Comparison of ENCODE assay signal across 10 mouse cellular contexts in the genomic region with DNA sequence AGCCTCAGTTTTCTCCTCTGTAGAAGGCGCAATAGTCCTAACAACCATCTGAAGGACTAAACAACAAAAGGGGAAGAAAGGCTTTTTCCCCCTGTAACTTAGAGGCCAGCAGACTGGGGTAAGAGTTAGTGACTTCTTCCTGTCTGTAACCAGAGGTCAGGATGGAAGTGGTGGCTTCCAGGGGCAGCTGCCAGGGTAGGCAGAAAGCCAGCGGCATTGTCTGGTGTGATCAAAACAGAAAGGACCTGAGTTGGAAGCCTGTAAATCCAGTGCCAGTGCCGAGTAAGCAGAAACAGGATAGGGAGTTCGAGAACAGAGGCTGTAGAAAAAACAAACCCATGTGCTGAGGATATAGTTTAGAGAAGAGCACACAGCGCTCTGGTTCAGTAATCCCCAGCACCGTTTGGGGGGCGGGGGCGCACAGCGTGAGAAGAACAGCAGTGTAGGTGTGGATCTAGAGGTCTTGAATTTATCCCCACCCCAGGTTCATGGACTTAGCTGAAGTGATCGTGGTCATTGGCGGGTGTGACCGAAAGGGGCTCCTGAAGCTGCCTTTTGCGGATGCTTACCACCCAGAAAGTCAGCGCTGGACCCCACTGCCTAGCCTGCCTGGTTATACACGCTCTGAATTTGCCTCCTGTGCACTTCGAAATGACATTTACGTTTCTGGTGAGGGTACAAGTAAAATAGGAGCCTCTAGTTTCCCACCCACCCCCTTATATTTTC. TPM values are rescaled to one million over a fixed set of nuclear protein-coding genes. Genes with fewer than 3 reads are reported as not detected.
DNase-seq lines count a peak whose midpoint lies in the region; ATAC-seq and TF ChIP-seq lines count a peak whose summit lies in the region.
"Had no signal": no experiment of that assay in that cellular context is flagged by ENCODE, and none has a peak within 500 bp of the region (broad histone marks: within the 10 kb centered on the region; RNA-seq: fewer than 3 reads in every experiment).

No protein-coding gene starts in this region.

- DNase-seq in heart, adult 2 months, result peak; percentile 28 to 39
- no peak for DNase-seq in neural tube, embryonic 10.5 days (ENCODE audit: extremely low spot score, low spot score)
- DNase-seq in kidney, postnatal 36 days, result peak; percentile 33 to 62
- no peak for DNase-seq in spleen, adult 12 weeks (ENCODE audit: low spot score)
- no peak for DNase-seq in urinary bladder, postnatal 4 days (ENCODE audit: low spot score in 2 of 2)

- H3K79me2 ChIP-seq in heart, adult 2 months (replicated peaks; ENCODE audit: control insufficient read depth, insufficient read depth, low read length), result no peaks in the 10 kb centered on the region

- no peak overlapping the region for H3K4me2 ChIP-seq in heart, embryonic 12.5 days
- peak overlapping the region; percentile 70; the same call in 1 of the 2 replicates for H3K4me2 ChIP-seq in neural tube, embryonic 13.5 days

- TF ChIP-seq CTCF in heart, adult 2 months (IDR thresholded peaks at IDR 0.05), result no peak

- H3K27me3 ChIP-seq in heart, adult 2 months (ENCODE audit: control insufficient read depth, insufficient read depth, low read length), result no peaks in the 10 kb centered on the region
- H3K27me3 ChIP-seq in heart, embryonic 12.5 days (replicated peaks), result no peaks in the 10 kb centered on the region
- H3K27me3 ChIP-seq in neural tube, embryonic 13.5 days, result no peaks in the 10 kb centered on the region

- TF ChIP-seq EP300 in heart, adult 2 months (IDR thresholded peaks at IDR 0.05; ENCODE audit: insufficient read depth, low read depth, low read length), result no peak

- H3K4me3 ChIP-seq in heart, adult 2 months, result no peak overlapping the region
- H3K4me3 ChIP-seq in heart, embryonic 12.5 days, result no peak overlapping the region
- H3K4me3 ChIP-seq in neural tube, embryonic 13.5 days, result no peak overlapping the region

- no peak overlapping the region for H3K9ac ChIP-seq in heart, adult 2 months (ENCODE audit: low read depth, low read length)
- no peak overlapping the region for H3K9ac ChIP-seq in heart, embryonic 12.5 days
- H3K9ac ChIP-seq in neural tube, embryonic 13.5 days, result peak overlapping the region; percentile 82; the same call in 1 of the 2 replicates

- no peak for ATAC-seq in heart, embryonic 12.5 days (ENCODE audit: insufficient number of reproducible peaks, low FRiP score)
- ATAC-seq in neural tube, embryonic 13.5 days (ENCODE audit: low read depth), result no peak
- ATAC-seq in activated CD4-positive, CD25-positive, alpha-beta regulatory T cell, adult 4 months, result no peak

- no peak for TF ChIP-seq POLR2A in heart, adult 2 months (IDR thresholded peaks at IDR 0.05; ENCODE audit: insufficient read depth, low read depth, low read length)

- 75% methylated on average over 17 of the region's 17 CpGs for WGBS in heart, adult 2 months
- WGBS in heart, embryonic 12.5 days, result 83% methylated on average over 17 of the region's 17 CpGs
- 80% methylated on average over 17 of the region's 17 CpGs for WGBS in neural tube, embryonic 13.5 days

- no peaks in the 10 kb centered on the region for H3K9me3 ChIP-seq in heart, embryonic 12.5 days (replicated peaks)
- H3K9me3 ChIP-seq in neural tube, embryonic 13.5 days, result no peaks in the 10 kb centered on the region
- H3K9me3 ChIP-seq: forebrain, embryonic 10.5 days had no signal

- H3K36me3 ChIP-seq in heart, adult 2 months (ENCODE audit: control insufficient read depth, insufficient read depth, low read length), result no peaks in the 10 kb centered on the region
- H3K36me3 ChIP-seq in heart, embryonic 12.5 days, result peaks cover 34% of the 10 kb centered on the region
- peaks cover 37% of the 10 kb centered on the region for H3K36me3 ChIP-seq in neural tube, embryonic 13.5 days

- H3K4me1 ChIP-seq in heart, adult 2 months (ENCODE audit: control insufficient read depth, insufficient read depth, low read length), result peaks cover 2% of the 10 kb centered on the region
- peaks cover 49% of the 10 kb centered on the region for H3K4me1 ChIP-seq in heart, embryonic 12.5 days (replicated peaks)
- peaks cover 67% of the 10 kb centered on the region for H3K4me1 ChIP-seq in neural tube, embryonic 13.5 days (replicated peaks)

- no peak overlapping the region for H3K27ac ChIP-seq in heart, adult 2 months
- no peak overlapping the region for H3K27ac ChIP-seq in heart, embryonic 12.5 days (ENCODE audit: poor library complexity, severe bottlenecking)
- peak overlapping the region; percentile 96; the same call in 1 of the 2 replicates for H3K27ac ChIP-seq in neural tube, embryonic 13.5 days (replicated peaks)

- intact Hi-C loops in heart, adult 2 months (cut with DNase I), result no loop called here

RNA-seq across cellular contexts. Expression of a gene that starts 4.0 kb away (rescaled TPM):
- total RNA-seq in heart, adult 2 months (2021), result under 1 TPM in 1 of 2 experiments, not detected in 1; 0.13 TPM
- 0.12 and 0.43 TPM in 2 replicates for polyA plus RNA-seq in heart, adult 2 months (2012; rRNA removed)
- 0.85 and 1.3 TPM in 2 replicates for polyA plus RNA-seq in heart, embryonic 12.5 days (2016; fragmentation: Nextera tagmentation; extraction: Ambion mirVana)
- polyA plus RNA-seq in neural tube, embryonic 13.5 days (2015; fragmentation: Nextera tagmentation; extraction: Ambion mirVana), result 13.4 and 16.9 TPM in 2 replicates
- not detected for polyA plus RNA-seq in activated CD4-positive, CD25-positive, alpha-beta regulatory T cell, adult 4 months (2017; shearing (Covaris generic))
- total RNA-seq: neutrophil, adult 5-6 weeks had no signal

RNA-seq across cellular contexts. Expression of a gene that starts 13.7 kb away (rescaled TPM):
- 100 to 1,000 TPM; 316 to 361 TPM for total RNA-seq in heart, adult 2 months (2021)
- polyA plus RNA-seq in heart, adult 2 months (2012; rRNA removed), result 196 and 320 TPM in 2 replicates
- 459 and 490 TPM in 2 replicates for polyA plus RNA-seq in heart, embryonic 12.5 days (2016; fragmentation: Nextera tagmentation; extraction: Ambion mirVana)
- polyA plus RNA-seq in neural tube, embryonic 13.5 days (2015; fragmentation: Nextera tagmentation; extraction: Ambion mirVana), result 514 and 540 TPM in 2 replicates
- polyA plus RNA-seq in activated CD4-positive, CD25-positive, alpha-beta regulatory T cell, adult 4 months (2017; shearing (Covaris generic)), result 1,000 to 10,000 TPM; 2,602 to 3,921 TPM

Comparison
In these comparisons a context has a peak if more than half of its experiments do, and no peak if none do; other contexts are left out.
1. DNase-seq: peak in heart, adult 2 months (2 of 2) and kidney, postnatal 36 days (2 of 2); none in neural tube, embryonic 10.5 days (single experiment), spleen, adult 12 weeks (single experiment) and urinary bladder, postnatal 4 days (0 of 2).